ENCODE assay signal across 21 mouse cellular contexts in genomic region chr1:181848210-181848609, GRCm38 (mm10). TPM values are rescaled to one million over a fixed set of nuclear protein-coding genes. Genes with fewer than 3 reads are reported as not detected.
DNase-seq lines count a peak whose midpoint lies in the region; ATAC-seq and TF ChIP-seq lines count a peak whose summit lies in the region.
"Had no signal": no experiment of that assay in that cellular context is flagged by ENCODE, and none has a peak within 500 bp of the region (broad histone marks: within the 10 kb centered on the region; RNA-seq: fewer than 3 reads in every experiment).

No protein-coding gene starts in this region.

- H3K9ac ChIP-seq in lung, embryonic 15.5 days = no peak overlapping the region
- H3K9ac ChIP-seq: embryonic facial prominence, embryonic 13.5 days; forebrain, embryonic 12.5 days; heart, embryonic 15.5 days; hindbrain, embryonic 14.5 days had no signal

- TF ChIP-seq CTCF in Patski (IDR thresholded peaks at IDR 0.05) = no peak

- H3K4me3 ChIP-seq in lung, embryonic 15.5 days = no peak overlapping the region
- H3K4me3 ChIP-seq: embryonic facial prominence, embryonic 13.5 days; forebrain, embryonic 12.5 days; heart, adult 2 months; heart, embryonic 15.5 days; hindbrain, embryonic 10.5 days had no signal

- peaks cover 12% of the 10 kb centered on the region for H3K4me1 ChIP-seq in lung, embryonic 15.5 days

- in situ Hi-C loops in Patski (cut with MboI; ENCODE audit: low pct_unique_long_range_greater_than_20kb) = no loop called here

- no peaks in the 10 kb centered on the region for H3K36me3 ChIP-seq in lung, embryonic 15.5 days
- H3K36me3 ChIP-seq: embryonic facial prominence, embryonic 13.5 days; forebrain, embryonic 12.5 days; heart, embryonic 15.5 days; hindbrain, embryonic 10.5 days had no signal

- peak; percentile 63; the same call in 1 of the 2 replicates for ATAC-seq in lung, embryonic 15.5 days (ENCODE audit: borderline replicate concordance, extremely low read depth, low FRiP score, low TSS enrichment)
- ATAC-seq in Patski = peak; percentile 89
- no peak for ATAC-seq in megakaryocyte-erythroid progenitor cell, adult 5-6 weeks (replicated peaks; ENCODE audit: low FRiP score, low TSS enrichment, poor library complexity, severe bottlenecking)
- ATAC-seq: forebrain, embryonic 16.5 days had no signal

- DNase-seq in lung, postnatal 25 days (ENCODE audit: low spot score) = no peak
- DNase-seq in 3T3-L1 (ENCODE audit: low read depth, low spot score) = peak; percentile 63
- no peak for DNase-seq in Patski (ENCODE audit: low read depth, low spot score)
- no peak for DNase-seq in kidney, adult 18-20 months
- DNase-seq: adrenal gland, adult 2 months; adrenal gland, postnatal 25 days; cerebellum, adult 18-20 months; cerebellum, adult 9-11 months; cerebellum, postnatal 36 days; gastrocnemius, postnatal 10 days; heart, adult 2 months; heart, postnatal 14 days had no signal

- H3K27me3 ChIP-seq in lung, embryonic 15.5 days = no peaks in the 10 kb centered on the region
- H3K27me3 ChIP-seq in Patski = no peaks in the 10 kb centered on the region
- H3K27me3 ChIP-seq: embryonic facial prominence, embryonic 13.5 days; heart, embryonic 15.5 days had no signal

- H3K27ac ChIP-seq in lung, embryonic 15.5 days = no peak overlapping the region
- H3K27ac ChIP-seq: embryonic facial prominence, embryonic 13.5 days; forebrain, embryonic 12.5 days; heart, adult 2 months; heart, embryonic 15.5 days; hindbrain, embryonic 10.5 days; hindbrain, embryonic 14.5 days had no signal

- no peak overlapping the region for H3K4me2 ChIP-seq in lung, embryonic 15.5 days
- H3K4me2 ChIP-seq: embryonic facial prominence, embryonic 13.5 days; forebrain, embryonic 12.5 days; heart, embryonic 11.5 days; heart, embryonic 15.5 days; hindbrain, embryonic 14.5 days had no signal

- POLR2A ChIA-PET in Patski (lab: Charles Lee) = interaction anchor here (0.8 kb wide), 1 partner anchor 247 kb away, joined by 3 read pairs; no protein-coding TSS in a partner anchor

- H3K9me3 ChIP-seq in lung, embryonic 15.5 days = no peaks in the 10 kb centered on the region
- H3K9me3 ChIP-seq: forebrain, embryonic 12.5 days; heart, embryonic 15.5 days; hindbrain, embryonic 10.5 days had no signal

- WGBS in lung, embryonic 15.5 days = 58% methylated on average over 1 of the region's 1 CpGs

- CTCF ChIA-PET in Patski (lab: Charles Lee) = no interaction called here

RNA-seq across cellular contexts. Expression of gene Lbr, which starts 5.4 kb away (rescaled TPM):
- polyA plus RNA-seq in lung, embryonic 15.5 days (2015; fragmentation: Nextera tagmentation; extraction: Ambion mirVana) = 131 and 137 TPM in 2 replicates
- polyA plus RNA-seq in Patski (2021) = 34.0 TPM
- total RNA-seq in megakaryocyte-erythroid progenitor cell, adult 5-6 weeks (2014; fragmentation: Nextera tagmentation) = 130 and 132 TPM in 2 replicates
- 140 and 171 TPM in 2 replicates for total RNA-seq in megakaryocyte-erythroid progenitor cell, adult 5-6 weeks (2017)
